Mouse (Mus musculus): ENCODE measurements around the gene Spink2. TPM values are rescaled to one million over a fixed set of nuclear protein-coding genes. Genes with fewer than 3 reads are reported as not detected.
"Not testable (repeated sequence)": the region's sequence is repeated elsewhere in the genome, so short reads cannot be mapped to it uniquely, and the experiment has no call there.

Spink2 gene
- polyA plus RNA-seq, 2 experiments from 2014 or later, result 0.73 TPM; not detected in 1

DNA sequence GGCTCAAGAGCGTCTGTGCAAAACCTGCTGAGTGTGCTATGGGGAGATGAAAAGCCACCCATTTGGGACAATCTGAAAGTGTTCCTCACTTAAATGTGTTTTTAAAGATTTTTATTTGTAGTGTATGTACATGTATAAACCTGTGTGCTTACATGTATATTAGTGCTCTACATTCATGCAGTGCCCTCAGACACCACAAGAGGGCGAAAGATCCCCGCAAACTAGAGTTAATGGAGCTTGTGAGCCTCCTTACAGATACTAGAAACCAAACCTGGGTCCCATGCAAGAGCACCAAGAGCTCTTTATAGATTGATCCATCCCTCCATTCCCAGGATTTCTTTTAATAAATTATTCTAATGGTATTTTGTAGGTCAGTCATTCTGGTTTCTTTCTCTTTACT lies 17.3 kb downstream of the Spink2 start:
- ATAC-seq, result peak; percentile 61

DNA sequence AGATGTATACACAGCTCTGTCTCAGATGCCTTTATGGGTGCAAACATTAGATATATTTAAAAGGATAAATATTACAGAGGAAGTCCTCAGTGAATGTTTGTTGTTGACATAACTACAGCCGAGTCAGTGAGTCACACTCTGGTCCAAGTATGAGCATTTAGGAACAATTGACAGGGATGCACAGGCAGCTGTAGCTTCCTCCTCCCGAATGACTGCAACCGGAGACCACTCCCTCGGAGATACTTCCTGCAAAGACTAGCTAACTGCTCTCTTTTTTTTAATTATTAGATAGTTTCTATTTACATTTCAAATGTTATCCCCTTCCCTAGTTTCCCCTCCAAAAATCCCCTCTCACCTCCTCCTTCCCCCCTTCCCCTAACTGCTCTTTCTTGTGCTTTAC lies 18.0 kb downstream of the Spink2 start:
- no peak for ATAC-seq

DNA sequence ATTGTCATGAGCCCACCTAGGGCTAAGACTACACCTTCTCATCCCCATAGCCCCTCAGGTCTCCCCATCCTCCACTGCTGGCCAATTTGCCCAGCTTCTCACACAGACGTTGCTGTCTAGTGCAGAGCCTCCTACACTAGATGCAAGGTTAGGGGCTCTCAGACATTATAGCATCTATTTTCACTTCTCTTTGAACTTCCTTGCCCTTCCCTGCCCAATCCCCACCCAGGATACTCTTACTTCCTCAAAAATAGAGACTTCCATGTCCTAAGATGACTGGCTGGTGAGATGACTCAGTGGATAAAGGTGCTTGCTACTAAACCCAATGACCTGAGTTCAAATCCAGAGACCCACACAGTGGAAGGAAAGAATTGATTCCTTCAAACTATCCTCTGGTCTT lies 19.6 kb downstream of the Spink2 start:
- ATAC-seq, result no peak

DNA sequence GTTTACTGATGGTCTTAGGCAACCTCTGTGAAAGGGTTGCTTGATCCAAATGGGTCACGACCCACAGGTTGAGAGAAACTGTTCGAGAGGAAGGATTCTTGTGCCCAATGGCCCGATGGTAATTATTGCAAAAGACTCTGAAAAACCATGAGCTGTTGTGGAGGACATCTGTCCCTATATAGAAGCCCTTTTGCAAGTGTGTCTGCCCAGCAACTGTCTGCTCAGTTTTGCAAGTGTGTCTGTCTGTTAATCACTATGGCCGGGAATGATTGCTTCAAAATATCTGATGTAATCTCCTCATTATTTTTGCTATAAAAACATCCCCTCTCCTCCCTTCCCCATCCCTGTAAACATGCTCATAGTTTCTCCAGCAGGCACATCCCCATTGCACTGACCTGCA lies 20.2 kb downstream of the Spink2 start:
- ATAC-seq, result no peak

DNA sequence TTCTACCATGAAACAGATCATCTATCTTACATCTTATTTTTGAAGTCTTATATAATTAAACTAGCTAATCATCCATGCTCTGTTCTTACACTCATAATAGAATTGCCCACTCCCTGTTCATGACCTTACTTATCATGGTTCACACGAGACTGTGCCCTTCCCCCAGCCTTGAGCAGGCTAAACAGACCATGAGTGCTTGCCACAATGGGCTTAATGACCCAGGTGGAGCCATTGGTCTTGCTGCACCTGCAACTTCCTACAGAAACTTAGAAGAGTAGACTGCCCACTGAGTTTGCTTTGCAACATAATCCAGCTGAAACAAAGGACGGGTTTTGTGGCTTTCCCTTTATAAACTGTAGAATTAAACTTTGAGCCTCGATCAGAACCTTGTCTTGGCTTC lies 22.5 kb downstream of the Spink2 start:
- no peak for ATAC-seq

DNA sequence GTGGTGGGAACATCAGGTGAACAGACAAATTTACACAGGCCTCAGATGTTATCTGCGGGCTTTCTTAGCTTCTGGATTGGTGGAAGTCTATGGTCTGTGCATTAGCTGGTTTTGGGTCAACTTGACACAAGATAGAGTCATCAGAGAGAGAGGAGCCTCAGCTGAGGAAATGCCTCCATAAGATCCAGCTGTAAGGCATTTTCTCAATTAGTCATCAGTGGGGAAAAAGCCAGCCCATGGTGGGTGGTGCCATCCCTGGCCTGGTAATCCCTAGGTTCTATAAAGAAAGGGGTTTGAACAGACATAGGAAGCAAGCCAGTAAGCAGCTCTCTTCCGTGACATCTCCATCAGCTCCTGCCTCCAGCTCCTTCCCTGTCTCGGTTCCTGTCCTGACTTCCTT lies 25.9 kb downstream of the Spink2 start:
- ATAC-seq, result no peak

DNA sequence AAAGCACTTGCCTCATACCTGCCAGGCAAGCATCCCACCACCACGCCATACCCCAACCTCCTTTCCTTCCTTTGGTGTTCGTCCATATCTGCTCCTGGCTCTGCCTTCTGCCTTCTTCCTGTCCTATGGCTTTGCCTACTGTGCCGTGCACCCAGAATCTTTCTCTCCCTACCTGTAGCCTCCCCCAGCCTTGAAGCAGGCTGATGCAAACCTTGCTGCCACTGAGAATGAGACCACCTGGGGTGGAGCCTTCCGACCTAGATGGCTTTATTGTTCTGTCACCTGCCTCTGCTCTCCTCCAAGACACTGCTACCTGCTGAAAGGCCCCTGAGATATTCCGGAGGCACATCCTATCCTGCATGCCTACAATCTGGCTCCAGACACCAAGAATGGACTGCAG lies 27.4 kb downstream of the Spink2 start:
- ATAC-seq, result not testable (repeated sequence)

DNA sequence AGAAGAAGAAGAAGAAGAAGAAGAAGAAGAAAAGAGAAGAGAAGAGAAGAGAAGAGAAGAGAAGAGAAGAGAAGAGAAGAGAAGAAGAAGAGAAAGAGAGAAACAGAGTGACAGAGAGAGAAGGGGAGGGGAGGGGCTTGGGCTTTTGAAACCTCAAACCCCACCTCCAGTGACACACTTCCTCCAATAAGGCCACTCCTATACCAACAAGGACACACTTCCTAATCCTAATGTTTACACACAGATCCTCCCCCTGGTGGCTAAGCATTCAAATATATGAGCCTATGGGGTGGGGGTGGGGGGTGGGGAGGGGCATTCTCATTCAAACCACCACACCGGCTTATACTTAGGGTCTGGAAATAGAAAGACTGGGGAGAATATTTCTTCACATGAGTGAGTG lies 27.9 kb downstream of the Spink2 start:
- ATAC-seq, result no peak

DNA sequence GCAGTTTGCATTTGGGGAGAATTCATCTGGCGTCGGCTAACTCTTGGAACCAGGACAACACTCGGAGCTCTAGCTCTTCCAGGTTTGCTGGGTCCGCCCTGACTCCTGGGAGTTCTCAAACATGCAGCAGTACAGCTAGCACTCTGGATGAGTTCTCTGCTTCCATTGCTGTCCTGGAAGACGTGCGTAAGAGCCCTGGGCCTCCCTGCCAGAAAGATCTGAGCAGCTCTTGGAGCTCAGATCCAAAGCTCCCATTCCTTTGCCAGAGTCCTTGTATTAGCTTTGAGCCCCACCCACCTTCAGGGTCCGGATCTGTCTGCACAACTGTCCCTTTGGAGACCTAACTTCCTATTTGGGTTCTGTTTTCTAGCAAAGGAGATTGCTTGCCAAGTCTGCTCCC lies 29.8 kb downstream of the Spink2 start:
- no peak for ATAC-seq

DNA sequence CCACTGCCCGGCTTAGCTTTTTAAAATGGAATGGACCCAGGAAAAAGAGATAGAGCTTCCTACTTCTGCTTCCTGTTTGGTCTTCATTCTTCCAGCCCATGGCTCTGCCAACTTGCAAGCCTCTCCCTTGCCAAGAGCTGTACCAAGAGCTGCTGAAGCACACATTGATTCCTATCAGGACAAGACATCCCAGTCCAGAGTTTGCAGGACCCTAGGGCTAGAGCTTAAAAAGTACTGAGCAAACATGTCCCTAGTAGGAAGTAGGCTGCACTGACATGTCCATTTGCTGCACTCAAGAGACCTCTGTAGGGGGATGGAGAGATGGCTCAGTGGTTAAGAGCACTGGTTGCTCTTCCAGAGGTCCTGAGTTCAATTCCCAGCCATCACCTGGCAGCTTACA lies 32.3 kb downstream of the Spink2 start:
- ATAC-seq, result no peak

DNA sequence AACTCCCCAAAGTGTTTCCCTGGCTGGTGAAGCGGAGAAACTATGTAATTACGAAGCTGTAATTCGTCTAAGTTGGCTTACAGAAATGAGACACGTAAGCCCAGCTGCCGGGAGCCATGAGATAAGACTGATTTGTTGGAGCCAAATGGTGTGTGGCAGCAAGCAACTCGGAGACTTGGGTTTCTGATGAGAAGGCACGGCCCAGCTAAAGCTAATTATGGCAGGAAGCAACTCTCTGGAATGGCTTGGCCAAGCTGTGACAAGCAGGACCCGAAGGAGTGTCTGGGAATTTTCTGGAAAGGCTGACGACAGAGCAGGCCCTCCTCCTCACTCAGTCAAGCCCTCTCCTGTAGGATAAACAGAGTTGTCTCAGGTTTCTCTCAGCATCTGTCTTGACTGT lies 33.3 kb downstream of the Spink2 start:
- ATAC-seq, result no peak

DNA sequence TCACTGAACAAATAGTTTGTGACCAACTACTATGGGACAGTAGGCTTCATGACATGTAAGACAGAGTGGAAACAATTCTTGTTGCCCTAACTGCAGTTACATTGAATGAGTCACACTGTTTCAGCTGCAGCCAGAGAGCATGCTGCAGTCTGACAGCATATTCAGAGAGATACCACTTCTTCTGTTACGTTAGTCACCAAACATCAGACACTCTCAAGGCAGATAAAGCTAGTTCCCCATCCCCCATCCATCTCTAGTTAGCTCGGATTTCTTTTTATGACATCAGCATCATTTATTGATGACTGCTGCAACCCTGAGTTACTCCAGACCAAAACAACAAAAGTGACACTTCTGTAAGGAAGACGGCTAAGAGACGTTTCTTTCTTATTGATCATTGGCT lies 36.5 kb downstream of the Spink2 start:
- ATAC-seq, result no peak

DNA sequence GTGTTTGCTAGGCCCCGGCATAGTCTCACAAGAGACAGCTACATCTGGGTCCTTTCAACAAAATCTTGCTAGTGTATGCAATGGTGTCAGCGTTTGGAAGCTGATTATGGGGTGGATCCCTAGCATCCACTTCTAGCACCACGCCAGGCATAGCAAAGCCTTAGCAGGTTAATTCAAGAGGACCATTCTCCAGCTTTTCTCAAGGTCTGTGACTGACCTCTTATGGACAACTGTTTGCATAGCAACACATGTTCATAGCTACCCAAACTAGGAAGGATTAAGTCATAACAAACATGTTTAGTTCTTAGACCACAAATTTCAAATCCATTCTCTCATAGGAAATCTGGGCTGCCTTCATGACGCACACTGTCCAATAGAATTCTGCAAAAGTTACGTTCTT lies 40.7 kb downstream of the Spink2 start:
- ATAC-seq, result peak; percentile 82

DNA sequence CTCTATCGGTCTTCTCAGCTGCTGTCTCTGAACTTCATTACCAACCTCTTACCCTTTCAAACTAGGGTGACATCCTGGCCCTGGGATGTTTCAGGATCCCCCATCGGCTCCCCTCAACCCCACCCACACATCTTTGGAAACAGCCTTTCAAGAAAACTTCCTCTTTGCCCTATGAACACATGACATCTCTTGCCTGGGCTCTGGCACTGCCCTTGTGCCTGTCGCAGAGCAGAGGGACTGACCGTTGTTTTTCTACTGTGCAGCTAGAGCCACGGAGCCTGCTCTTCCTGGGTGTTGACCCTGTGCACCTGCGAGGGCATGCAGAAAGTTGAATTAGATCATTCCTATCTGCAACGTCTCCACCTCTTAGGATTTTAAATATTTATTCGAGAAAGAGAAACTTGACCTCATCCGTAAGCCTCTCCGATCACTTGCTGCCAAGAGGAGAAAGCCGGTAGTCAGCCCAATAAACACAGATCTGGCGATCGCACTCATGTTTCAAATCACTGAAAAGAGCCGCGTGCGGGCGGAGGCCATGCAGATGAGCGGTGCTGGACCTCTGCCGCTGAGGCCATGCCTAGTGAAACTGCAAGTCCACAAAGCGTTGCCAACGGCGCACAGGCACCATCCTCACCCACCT lies 43.8 kb downstream of the Spink2 start:
- ATAC-seq, result peak; percentile 18

DNA sequence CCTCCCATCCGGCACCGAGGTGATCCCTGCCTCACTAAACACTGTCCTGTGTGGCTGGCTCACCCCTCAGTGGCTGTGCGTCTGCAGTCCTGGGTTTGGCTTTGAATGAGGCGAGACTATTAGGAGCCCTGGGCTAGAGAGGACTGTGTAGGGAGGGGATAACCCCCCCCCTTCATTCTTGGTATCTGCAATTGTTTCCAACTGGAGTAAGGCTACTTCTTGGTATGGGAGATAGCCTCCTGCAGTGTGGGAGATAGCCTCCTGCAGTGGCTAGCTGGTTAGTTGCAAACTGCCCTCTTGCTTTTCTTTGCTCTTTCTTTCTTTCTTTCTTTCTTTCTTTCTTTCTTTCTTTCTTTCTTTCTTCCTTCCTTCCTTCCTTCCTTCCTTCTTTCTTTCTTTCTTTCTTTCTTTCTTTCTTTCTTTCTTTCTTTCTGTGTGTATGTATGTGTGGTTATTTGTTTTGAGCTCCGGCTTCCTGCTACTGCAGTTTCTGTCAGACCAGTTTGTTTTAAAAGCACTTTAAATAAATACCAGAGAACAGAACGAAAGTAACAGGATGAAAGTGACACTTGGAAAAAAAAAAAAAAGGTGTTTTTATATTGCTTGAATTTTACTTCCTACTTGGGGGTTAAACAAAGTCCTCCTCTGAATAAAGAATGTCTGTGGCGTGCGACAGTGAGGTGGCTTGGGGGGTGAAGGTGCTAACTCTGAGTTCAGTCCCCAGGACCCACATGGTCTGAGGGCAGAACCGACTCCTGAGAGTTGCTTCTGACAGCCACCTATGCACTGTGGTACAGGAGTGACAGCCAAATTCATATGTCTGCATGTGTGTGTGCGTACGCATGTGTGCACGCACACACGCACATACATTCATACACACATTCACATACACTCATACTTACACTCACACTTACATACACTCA lies 45.3 kb downstream of the Spink2 start:
- peak; percentile 60 for ATAC-seq

DNA sequence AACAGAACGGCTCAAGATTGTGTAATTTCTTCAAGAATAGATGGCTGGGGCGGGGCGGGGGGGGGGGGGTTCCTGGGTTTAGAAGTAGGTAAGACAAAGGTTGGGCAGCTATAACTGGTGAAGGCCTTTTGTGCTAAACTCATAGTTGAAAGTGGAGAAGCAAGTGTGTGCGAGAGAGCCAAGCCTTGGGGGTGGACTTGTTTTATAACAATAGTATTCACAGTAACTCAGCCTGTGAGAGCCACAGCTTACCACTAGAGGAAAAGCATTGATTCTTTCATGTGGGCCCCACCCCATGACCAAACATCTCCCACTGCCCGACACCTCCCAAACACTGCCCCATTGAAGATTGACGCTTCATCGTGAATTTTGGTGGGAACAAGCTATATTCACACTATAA lies 47.7 kb downstream of the Spink2 start:
- no peak for ATAC-seq

DNA sequence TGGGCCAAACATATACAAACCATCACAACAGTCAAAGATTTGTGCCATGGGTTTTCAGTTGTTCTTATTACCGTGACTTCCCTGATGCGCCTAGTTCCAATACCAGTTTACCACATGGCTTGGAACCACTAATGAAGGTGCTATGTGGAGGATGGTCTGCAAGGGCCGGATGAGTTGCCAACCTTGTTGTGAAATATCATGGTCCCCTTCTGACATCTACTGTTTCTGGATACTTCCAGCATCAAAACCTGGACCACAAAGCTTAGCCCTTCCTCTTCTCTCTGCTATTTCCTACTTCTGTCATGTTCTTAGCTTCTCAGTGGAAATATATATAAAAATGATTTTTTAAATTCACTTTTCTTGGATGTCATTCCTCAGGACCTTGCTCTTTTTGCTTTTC lies 48.7 kb downstream of the Spink2 start:
- no peak for ATAC-seq

DNA sequence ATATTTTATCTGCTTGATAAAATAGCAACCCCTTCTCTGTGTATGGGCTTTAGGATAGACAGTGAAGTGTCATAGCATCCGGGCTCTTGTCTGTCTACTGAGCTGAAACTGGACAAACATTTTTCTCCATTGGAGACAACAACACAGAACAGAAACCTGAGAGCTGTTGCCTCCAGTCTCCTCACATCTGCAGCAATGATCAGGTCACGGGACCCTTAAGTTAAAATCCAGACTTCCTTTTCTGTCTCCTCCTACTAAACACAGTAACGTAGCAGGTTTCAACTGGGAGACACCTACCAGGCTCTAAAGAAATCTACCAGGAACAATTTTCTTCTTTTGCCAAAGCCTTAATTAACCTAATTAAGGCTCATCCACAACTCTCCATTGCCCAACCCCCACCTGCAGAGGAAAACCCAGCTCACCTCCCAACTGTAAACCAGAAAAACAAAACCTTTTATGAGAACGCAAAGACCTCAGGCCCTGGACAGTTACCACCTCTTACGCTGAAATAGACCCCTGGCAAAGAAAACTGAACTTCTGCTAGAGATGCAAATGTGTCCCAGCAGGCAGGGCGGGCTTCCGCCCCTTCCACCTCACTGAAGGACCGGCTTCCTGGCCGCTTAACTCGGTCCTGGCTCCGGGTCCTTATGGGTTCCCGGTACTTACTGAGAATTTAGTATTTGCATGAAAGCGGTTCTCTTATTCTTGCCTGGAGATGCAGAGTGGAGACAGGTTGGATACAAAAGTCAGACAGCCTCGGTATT lies 53.3 kb downstream of the Spink2 start:
- no peak for ATAC-seq

DNA sequence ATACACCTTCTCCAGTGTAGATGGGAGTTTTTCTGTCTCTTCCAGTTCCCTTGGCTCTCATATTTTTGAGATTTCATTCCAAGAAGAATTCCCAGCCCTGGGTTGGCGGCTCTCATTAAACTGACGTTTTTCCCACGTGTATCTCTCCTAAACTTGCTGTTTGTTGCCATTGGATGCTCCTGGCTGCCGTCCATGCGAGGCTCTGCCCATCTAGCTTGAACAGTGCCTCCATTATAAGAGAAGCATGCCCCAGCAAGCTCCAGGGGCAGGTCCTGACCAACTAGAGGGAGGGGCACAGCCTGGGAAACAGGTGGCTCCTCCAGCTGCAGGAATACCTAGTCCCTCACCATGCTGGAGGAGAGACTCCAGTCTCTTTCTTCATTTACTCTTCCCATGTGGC lies 54.3 kb downstream of the Spink2 start:
- ATAC-seq, result no peak

DNA sequence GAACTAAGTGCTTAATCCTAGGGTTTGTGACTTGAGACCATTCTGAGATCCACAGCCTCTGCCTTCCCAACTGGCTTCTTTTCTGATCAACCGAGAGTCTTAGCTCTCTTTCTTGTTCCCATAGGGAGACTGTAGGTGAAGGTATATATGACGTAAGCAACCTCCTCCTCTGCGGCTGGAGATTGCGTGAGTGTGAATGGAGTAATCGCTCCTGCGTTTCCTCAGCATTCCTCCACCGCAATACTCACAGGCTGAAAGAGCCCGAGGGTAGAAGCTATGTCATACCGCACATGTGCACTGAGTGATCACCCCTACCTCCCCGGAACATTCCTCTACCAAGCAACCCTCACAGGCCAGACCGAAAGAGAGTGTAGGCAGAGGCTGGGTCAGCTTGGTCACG lies 55.7 kb downstream of the Spink2 start:
- no peak for ATAC-seq
